Mouse (Mus musculus) CH12.LX (cell line): ENCODE data around the gene Syt1. TPM values are rescaled to one million over a fixed set of nuclear protein-coding genes. Genes with fewer than 3 reads are reported as not detected.

Experiments
- DNase-seq: peaks from one replicate; pipeline ENCODE4 v3.0.0-alpha.2; 2013; ENCODE audit errors: extremely low read depth
- H3K27ac ChIP-seq: 2 replicates; pipeline ENCODE4 v1.5.1; 2012; ENCODE audit warnings: low read depth, mild to moderate bottlenecking, control low read depth, moderate library complexity; ENCODE audit not compliant: insufficient read depth
- H3K27me3 ChIP-seq: replicated peaks from 2 replicates; pipeline ENCODE3; 2012; ENCODE audit warnings: inconsistent platforms
- H3K36me3 ChIP-seq, 2 experiments: replicated peaks in 1 of 2; 2 replicates each; pipeline versions ENCODE3 to v1.6.1; 2012; ENCODE audit warnings: inconsistent platforms in 1 of 2, low read length in 1 of 2, mild to moderate bottlenecking in 1 of 2, mixed read lengths in 1 of 2, moderate library complexity in 1 of 2; ENCODE audit not compliant: control insufficient read depth in 1 of 2, insufficient read depth in 1 of 2
- H3K4me1 ChIP-seq, 2 experiments: 2 replicates each; pipeline ENCODE4 v1.6.1; 2012; ENCODE audit warnings: inconsistent platforms in 1 of 2, moderate library complexity in 1 of 2; ENCODE audit not compliant: insufficient read depth in 2 of 2, control insufficient read depth in 1 of 2
- H3K4me2 ChIP-seq: 2 replicates; pipeline ENCODE4 v1.6.1; 2012; ENCODE audit warnings: low read depth, mild to moderate bottlenecking, control low read depth; ENCODE audit not compliant: poor library complexity, insufficient read depth, severe bottlenecking
- H3K4me3 ChIP-seq, 3 experiments: fragments of 150-350 bp in 1 of 3; sonication (generic) in 1 of 3; replicated peaks in 1 of 3; 2 replicates each; pipeline versions ENCODE3 to v1.5.1; 2011 to 2012; ENCODE audit warnings: low read depth in 2 of 3, low read length in 2 of 3, mild to moderate bottlenecking in 2 of 3, moderate library complexity in 2 of 3, control low read depth in 1 of 3, improper control_type of control experiment in 1 of 3, inconsistent platforms in 1 of 3, mixed read lengths in 1 of 3; ENCODE audit not compliant: poor library complexity in 1 of 3
- H3K79me2 ChIP-seq: replicated peaks from 2 replicates; pipeline ENCODE4 v1.6.1; 2012; ENCODE audit warnings: mild to moderate bottlenecking, moderate library complexity; ENCODE audit not compliant: control insufficient read depth, poor library complexity, insufficient read depth, severe bottlenecking; ENCODE audit errors: extremely low read depth
- H3K9ac ChIP-seq: 2 replicates; pipeline ENCODE4 v1.6.1; 2012; ENCODE audit warnings: low read depth, mild to moderate bottlenecking, control low read depth, moderate library complexity; ENCODE audit not compliant: insufficient read depth
- H3K9me3 ChIP-seq: replicated peaks from 2 replicates; pipeline ENCODE3; 2012; ENCODE audit warnings: low read length, inconsistent platforms, mixed read lengths
- CHD1 ChIP-seq: IDR thresholded peaks from 2 replicates; pipeline ENCODE4 v1.6.1; 2012; ENCODE audit warnings: low read depth, low read length, improper control_type of control experiment, inconsistent platforms
- ELF1 ChIP-seq: IDR thresholded peaks from 2 replicates; pipeline ENCODE4 v1.6.1; 2014; ENCODE audit warnings: low read depth, mild to moderate bottlenecking, inconsistent platforms, low read length, improper control_type of control experiment
- EP300 ChIP-seq: IDR thresholded peaks from 2 replicates; pipeline ENCODE4 v1.6.1; 2011; ENCODE audit warnings: low read length, improper control_type of control experiment
- ETS1 ChIP-seq: conservative IDR thresholded peaks from 2 replicates; pipeline ENCODE4 v1.6.1; 2012; ENCODE audit warnings: low read depth, mild to moderate bottlenecking, inconsistent platforms, low read length, improper control_type of control experiment, moderate library complexity
- GABPA ChIP-seq: IDR thresholded peaks from 2 replicates; pipeline ENCODE4 v1.6.1; 2012; ENCODE audit warnings: low read depth, low read length, improper control_type of control experiment, inconsistent platforms; ENCODE audit not compliant: insufficient replicate concordance
- IRF4 ChIP-seq: IDR thresholded peaks from 2 replicates; pipeline ENCODE4 v1.6.1; 2014; ENCODE audit warnings: low read depth, mild to moderate bottlenecking, inconsistent platforms, low read length, improper control_type of control experiment
- JUN ChIP-seq: IDR thresholded peaks from 2 replicates; pipeline ENCODE4 v1.6.1; 2011; ENCODE audit warnings: low read depth, mild to moderate bottlenecking, low read length, improper control_type of control experiment, moderate library complexity; ENCODE audit not compliant: insufficient read depth
- KAT2A ChIP-seq: IDR thresholded peaks from 2 replicates; pipeline ENCODE4 v1.6.1; 2012; ENCODE audit warnings: low read length, improper control_type of control experiment, inconsistent platforms; ENCODE audit not compliant: insufficient replicate concordance
- MAZ ChIP-seq: IDR thresholded peaks from 2 replicates; pipeline ENCODE4 v1.6.1; 2012; ENCODE audit warnings: low read depth, mild to moderate bottlenecking, inconsistent platforms, low read length, improper control_type of control experiment, moderate library complexity
- MEF2A ChIP-seq: IDR thresholded peaks from 2 replicates; pipeline ENCODE4 v1.6.1; 2014; ENCODE audit warnings: low read depth, mild to moderate bottlenecking, inconsistent platforms, low read length, improper control_type of control experiment, borderline replicate concordance
- MXI1 ChIP-seq: IDR thresholded peaks from 2 replicates; pipeline ENCODE4 v1.6.1; 2011; ENCODE audit warnings: mild to moderate bottlenecking, low read depth, low read length, improper control_type of control experiment
- MYC ChIP-seq: IDR thresholded peaks from 2 replicates; pipeline ENCODE4 v1.6.1; 2011; ENCODE audit warnings: low read depth, mild to moderate bottlenecking, improper control_type of control experiment, low read length
- PAX5 ChIP-seq: IDR thresholded peaks from 2 replicates; pipeline ENCODE4 v1.6.1; 2012; ENCODE audit warnings: low read length, inconsistent platforms, mixed read lengths
- RAD21 ChIP-seq: IDR thresholded peaks from 2 replicates; pipeline ENCODE4 v1.6.1; 2011; ENCODE audit warnings: low read depth, mild to moderate bottlenecking, low read length, improper control_type of control experiment, moderate library complexity
- TBP ChIP-seq: conservative IDR thresholded peaks from 2 replicates; pipeline ENCODE4 v1.6.1; 2011; ENCODE audit warnings: low read depth, low read length, improper control_type of control experiment
- TCF12 ChIP-seq: IDR thresholded peaks from 2 replicates; pipeline ENCODE4 v1.6.1; 2014; ENCODE audit warnings: low read depth, mild to moderate bottlenecking, inconsistent platforms, low read length, improper control_type of control experiment
- UBTF ChIP-seq: IDR thresholded peaks from 2 replicates; pipeline ENCODE4 v1.6.1; 2012; ENCODE audit warnings: low read depth, mild to moderate bottlenecking, inconsistent platforms, low read length, improper control_type of control experiment, moderate library complexity
- USF1 ChIP-seq: IDR thresholded peaks from 2 replicates; pipeline ENCODE4 v1.6.1; 2014; ENCODE audit warnings: low read depth, mild to moderate bottlenecking, inconsistent platforms, low read length, improper control_type of control experiment
- ZC3H11A ChIP-seq: IDR thresholded peaks from 2 replicates; pipeline ENCODE4 v1.6.1; 2012; ENCODE audit warnings: low read depth, mild to moderate bottlenecking, inconsistent platforms, low read length, improper control_type of control experiment
- ZKSCAN1 ChIP-seq: IDR thresholded peaks from 2 replicates; pipeline ENCODE4 v1.6.1; 2012; ENCODE audit warnings: low read depth, inconsistent platforms, low read length, improper control_type of control experiment, borderline replicate concordance
- ZMIZ1 ChIP-seq: IDR thresholded peaks from 2 replicates; pipeline ENCODE4 v1.6.1; 2012; ENCODE audit warnings: low read depth, mild to moderate bottlenecking, inconsistent platforms, low read length, improper control_type of control experiment
- ZNF384 ChIP-seq: IDR thresholded peaks from 2 replicates; pipeline ENCODE4 v1.6.1; 2012; ENCODE audit warnings: low read depth, low read length, improper control_type of control experiment, inconsistent platforms
- dilution Hi-C: fragments of 300-500 bp; cut with MboI; formaldehyde crosslinking; loops from 2 replicates; pipeline ENCODE4 v1.14.3; 2020; ENCODE audit warnings: low sequenced_read_pairs; ENCODE audit not compliant: extremely low pct_unique_long_range_greater_than_20kb, extremely low pct_ligation_motif_present
- in situ Hi-C: fragments of 300-500 bp; cut with MboI; formaldehyde crosslinking; loops from 3 replicates; pipeline ENCODE4 v1.14.3; 2019; ENCODE audit warnings: low sequenced_read_pairs, low pct_ligation_motif_present, low pct_unique_long_range_greater_than_20kb, mixed read lengths
- polyA plus RNA-seq: library from polyadenylated mRNA; unstranded; fragments of >175 nt; gene quantifications from 2 replicates; pipeline ENCODE4 v1.2.1, GENCODE M21; 2012; ENCODE audit warnings: low read depth; ENCODE audit not compliant: insufficient read length
- total RNA-seq, 2 experiments: library from RNA; depleted of rRNA; stranded (reverse); fragments of 300-350 nt in 1 of 2; fragments of >200 nt in 1 of 2; gene quantifications; 2 replicates each; pipeline ENCODE4 v1.2.3; 2012 to 2014

Gene Syt1
- total and polyA plus RNA-seq, 3 experiments, result not detected

GRCm38 (mm10) chr10:108626404-108626803 is 384.4 kb downstream of the Syt1 start:
- no peak overlapping the region for H3K4me2 ChIP-seq
- H3K27ac ChIP-seq, result no peak overlapping the region
- H3K4me3 ChIP-seq, result no peak overlapping the region
- H3K9me3 ChIP-seq, result no peaks in the 10 kb centered on the region
- no peaks in the 10 kb centered on the region for H3K36me3 ChIP-seq
- H3K79me2 ChIP-seq, result no peaks in the 10 kb centered on the region
- no peak overlapping the region for H3K9ac ChIP-seq
- H3K27me3 ChIP-seq, result no peaks in the 10 kb centered on the region
- in situ Hi-C loops, result no loop called here
- TF ChIP-seq TBP (no peak), IRF4 (no peak), KAT2A (no peak), CHD1 (no peak), JUN (no peak), MEF2A (no peak), PAX5 (no peak), EP300 (no peak), TCF12 (no peak), GABPA (no peak), RAD21 (no peak), MAZ (no peak), UBTF (no peak), ZKSCAN1 (no peak), MXI1 (no peak), ZMIZ1 (no peak)
- TF ChIP-seq, all 38 proteins: peak for 0
- DNase-seq, result no peak
- peaks cover 0 to 5% of the 10 kb centered on the region in 2 experiments; a peak in 1 of 4 replicates for H3K4me1 ChIP-seq
- dilution Hi-C loops, result no loop called here

- Histone ChIP-seq H3K36me3 (no peaks in the 10 kb centered on the region), H3K79me2 (no peaks in the 10 kb centered on the region), H3K27me3 (no peaks in the 10 kb centered on the region), H3K9me3 (no peaks in the 10 kb centered on the region), H3K4me1 (peaks cover 0 to 5% of the 10 kb centered on the region in 2 experiments; a peak in 1 of 4 replicates), H3K4me2 (no peak overlapping the region), H3K27ac (no peak overlapping the region), H3K4me3 (no peak overlapping the region), H3K9ac (no peak overlapping the region)
- in situ Hi-C loops (no loop called here), dilution Hi-C loops (no loop called here)
- TF ChIP-seq ZC3H11A (no peak), USF1 (no peak), ZNF384 (no peak), UBTF (no peak), PAX5 (no peak), ETS1 (no peak), JUN (no peak), ELF1 (no peak), CHD1 (no peak), ZKSCAN1 (no peak), KAT2A (no peak), TCF12 (no peak), MYC (no peak), MXI1 (no peak)
- DNase-seq, result no peak
These were observed 387.8 kb downstream of the Syt1 start for GRCm38 (mm10) chr10:108623002-108623401.
